Mouse (Mus musculus) large intestine, adult 2 months (tissue): ENCODE results near the gene Cfap73. TPM values are rescaled to one million over a fixed set of nuclear protein-coding genes. Genes with fewer than 3 reads are reported as not detected.

Source experiments
- DNase-seq: peaks from one replicate; pipeline ENCODE4 v3.0.0-alpha.2; 2012; ENCODE audit warnings: low read depth, low spot score
- WGBS: fragments of 180-500 bp; shearing (Covaris S2); methylation state at CpG from one replicate; pipeline ENCODE4 v1.1.7; 2018; 5-methylcytosine and 5-hydroxymethylcytosine counted together
- polyA plus RNA-seq: library from polyadenylated mRNA; depleted of rRNA; stranded (reverse); fragments of >200 nt; gene quantifications from 2 replicates; pipeline ENCODE4 v1.2.3, GENCODE M21; 2012

The Cfap73 gene
- polyA plus RNA-seq, 1 experiment = not detected

DNA sequence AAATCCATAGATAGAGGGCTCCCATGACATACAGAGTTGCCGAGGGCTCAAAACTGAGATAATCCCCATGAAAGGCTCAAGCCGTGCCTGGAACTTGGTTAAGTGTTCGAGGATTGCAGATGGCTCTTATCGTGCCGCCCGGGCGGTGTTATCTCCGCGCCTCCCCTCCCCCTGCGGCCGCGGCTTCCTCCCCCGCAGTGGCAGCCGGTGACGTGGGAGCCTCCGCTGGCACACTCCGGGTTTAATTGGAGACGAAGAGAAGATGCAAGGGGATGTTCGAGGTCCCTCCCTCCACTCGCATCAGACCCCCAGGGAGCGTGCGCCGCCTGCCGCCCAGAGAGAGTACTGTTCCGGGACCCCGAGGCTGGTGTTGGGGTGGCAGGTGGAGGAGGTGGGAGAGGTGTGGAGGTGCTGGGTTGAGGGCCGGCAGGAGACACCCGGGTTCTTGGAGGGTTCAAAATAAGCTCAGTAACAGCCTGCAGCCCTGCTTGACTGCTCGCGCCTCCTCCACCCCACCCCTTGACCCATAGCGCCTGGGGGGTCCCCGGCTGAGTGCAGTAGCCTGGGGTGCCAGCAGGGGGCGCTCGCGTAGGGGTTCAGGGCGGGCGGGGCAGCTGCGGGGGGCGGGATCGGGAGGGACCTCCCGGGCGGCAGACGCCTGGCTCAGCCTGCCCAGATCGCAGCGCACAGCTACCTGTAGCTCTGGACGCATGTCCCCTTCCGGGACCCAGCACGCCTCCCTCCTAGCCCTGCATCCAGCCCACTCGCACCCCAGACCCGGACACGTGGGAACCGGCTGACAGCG is 14.7 kb upstream of the Cfap73 start, which contains the start of gene Rasal1:
TSS of gene Rasal1 (plus strand) at position 244 of the 805 bp plus-strand sequence.
- DNase-seq = no peak
- WGBS = 1% methylated on average over 53 of the region's 53 CpGs

DNA sequence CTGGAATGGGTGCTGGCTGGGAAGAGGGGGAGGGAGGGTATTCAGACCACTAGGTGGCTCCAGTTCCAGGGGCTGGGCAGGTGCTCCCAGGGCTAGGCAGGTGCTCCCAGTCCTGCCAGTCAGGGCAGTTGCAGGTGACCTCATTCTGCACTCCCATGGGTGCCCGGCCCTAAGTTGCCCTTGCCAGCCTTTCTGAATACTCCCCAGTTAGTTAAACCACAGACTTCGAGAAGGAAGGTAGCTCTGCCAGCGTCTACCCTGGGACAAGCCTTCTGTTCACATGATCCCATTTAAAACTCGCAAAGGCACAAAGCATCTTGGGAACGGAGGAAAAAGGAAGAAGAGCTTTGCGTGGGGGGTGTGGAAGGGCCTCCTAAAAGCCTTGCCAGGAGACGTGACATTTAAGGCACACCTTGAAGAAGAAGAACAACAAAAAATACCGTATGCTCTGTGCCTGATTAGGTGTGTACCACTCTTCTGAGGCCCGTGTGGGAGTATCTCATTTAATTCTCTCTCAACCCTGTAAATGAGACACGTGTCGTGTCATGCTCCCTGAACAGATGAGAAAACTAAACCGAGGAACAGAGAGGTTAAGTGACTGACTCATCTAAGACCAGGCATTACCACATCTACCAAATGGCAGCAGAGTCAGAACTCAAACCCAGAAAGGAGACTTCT is 13.9 kb upstream of the Cfap73 start:
- 13% methylated on average over 12 of the region's 12 CpGs for WGBS
- no peak for DNase-seq

DNA sequence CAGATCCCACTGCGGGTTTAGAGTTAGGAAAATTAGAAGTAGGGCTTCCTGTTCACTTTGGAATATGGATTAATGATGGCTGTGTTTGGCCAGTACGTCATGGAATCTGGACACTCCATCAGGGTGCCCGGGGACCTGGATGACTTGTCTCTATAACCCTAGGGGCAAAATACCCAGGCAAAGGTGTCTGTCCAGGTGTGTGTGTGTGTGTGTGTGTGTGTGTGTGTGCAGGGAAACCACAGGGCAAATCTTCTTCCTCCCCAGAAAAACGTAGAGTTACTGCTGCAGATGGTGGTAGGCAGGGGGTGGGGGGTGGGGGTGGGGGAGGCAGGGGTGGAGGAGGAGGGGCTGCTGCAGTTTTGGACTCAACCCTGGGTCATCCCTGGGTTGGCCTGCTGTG is 13.3 kb upstream of the Cfap73 start:
- no peak for DNase-seq
- 63% methylated on average over 4 of the region's 4 CpGs for WGBS

DNA sequence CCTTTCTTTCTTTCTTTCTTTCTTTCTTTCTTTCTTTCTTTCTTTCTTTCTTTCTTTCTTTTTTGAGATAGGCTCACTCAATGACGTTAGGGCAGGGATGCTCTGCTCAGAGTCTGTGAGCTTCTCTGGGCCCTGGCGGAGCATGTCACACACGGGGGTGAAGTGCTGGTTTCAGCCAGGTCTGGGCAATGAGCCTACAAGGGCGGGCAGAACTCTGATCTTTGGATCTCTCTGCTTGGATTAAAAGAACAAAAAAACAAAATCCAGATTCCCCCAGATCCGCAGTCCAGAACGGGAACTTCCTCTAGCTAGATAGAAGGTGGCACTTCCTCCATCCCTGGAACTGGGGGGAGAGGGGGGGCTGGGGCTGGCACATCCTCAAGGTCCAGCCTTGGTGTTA is 11.8 kb upstream of the Cfap73 start:
- no peak for DNase-seq
- WGBS = 21% methylated on average over 6 of the region's 6 CpGs

GRCm38 (mm10) chr5:120644227-120644626 is 10.2 kb upstream of the Cfap73 start:
- WGBS = 27% methylated on average over 3 of the region's 3 CpGs
- DNase-seq = no peak

GRCm38 (mm10) chr5:120643365-120644085 is 9.5 kb upstream of the Cfap73 start:
- WGBS = 25% methylated on average over 14 of the region's 14 CpGs
- no peak for DNase-seq

DNA sequence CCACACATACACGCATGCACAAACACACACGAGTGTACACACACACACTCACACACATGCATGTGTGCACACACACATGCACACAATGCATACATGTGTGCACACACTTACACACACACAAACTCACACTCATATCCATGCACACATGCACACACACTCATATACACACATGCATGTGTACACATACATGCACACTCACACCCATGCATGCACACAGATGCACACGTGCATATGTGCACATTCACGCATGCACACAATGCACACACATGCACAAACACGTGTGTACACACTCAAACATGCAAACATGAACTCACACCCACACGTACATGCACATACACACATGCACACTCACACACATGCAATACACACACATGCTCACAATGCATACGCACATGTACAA is 6.1 kb upstream of the Cfap73 start:
- DNase-seq = no peak
- WGBS = 92% methylated on average over 7 of the region's 7 CpGs

DNA sequence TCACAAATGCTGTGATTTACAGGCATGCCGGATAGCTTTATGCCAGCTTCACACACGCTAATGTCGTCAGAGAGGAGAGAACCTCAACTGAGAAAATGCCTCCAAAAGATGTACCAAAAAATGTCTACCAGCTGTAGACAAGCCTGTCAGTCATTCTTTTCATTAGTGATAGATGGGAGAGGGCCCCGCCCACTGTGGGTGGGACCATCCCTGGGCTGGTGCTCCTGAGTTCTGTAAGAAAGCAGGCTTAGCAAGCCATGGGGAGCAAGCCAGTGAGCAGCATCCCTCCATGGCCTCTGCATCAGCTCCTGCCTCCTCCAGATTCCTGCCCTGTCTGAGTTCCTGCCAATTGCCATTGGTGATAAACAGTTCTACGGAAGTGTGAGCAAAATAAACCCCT is 1.6 kb upstream of the Cfap73 start:
- WGBS = 75% methylated on average over 5 of the region's 5 CpGs

DNA sequence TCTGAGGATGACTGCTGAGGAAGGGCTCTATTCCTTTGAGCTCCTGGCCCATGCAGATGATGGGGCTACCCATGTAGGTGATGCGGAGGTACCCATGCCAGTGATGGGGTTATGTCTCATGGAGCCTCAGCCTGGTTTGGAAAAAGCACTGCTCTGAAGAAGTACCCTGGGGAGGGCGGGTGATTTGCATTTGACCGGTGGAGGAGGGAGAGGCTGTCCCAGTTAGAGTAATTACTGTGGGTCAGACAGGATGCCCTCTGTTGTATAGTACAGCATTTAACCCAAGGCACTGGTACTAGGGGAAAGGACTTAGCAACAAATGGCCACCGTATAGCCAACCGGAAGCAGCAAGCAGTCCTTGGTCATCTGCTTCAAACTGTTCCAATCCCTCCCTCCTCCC is 825 bp upstream of the Cfap73 start:
- no peak for DNase-seq
- 44% methylated on average over 5 of the region's 5 CpGs for WGBS

More for the DNA sequence above, 1.6 kb upstream of the Cfap73 start:
- DNase-seq = no peak

DNA sequence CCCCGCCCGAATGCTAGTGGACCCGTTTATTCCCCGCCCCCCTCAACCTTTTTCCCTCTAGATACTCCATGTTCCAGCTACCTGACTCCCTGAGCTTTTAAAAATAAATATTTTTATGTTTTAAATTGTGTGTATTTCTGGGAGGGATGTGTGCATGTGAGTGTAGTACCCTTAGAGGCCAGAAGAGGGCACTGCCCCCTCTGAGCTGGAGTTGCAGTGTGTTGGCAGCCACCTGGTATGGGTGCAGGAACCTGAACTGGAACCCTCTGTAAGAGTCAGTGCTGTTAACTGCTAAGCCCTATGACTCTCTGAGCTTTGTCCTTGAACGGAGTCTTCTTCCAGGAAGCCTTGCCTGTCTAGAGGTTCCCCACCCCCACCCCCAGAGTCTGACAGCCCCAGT is 2.1 kb downstream of the Cfap73 start:
- 91% methylated on average over 5 of the region's 5 CpGs for WGBS
- DNase-seq = no peak

- WGBS = 15% methylated on average over 29 of the region's 29 CpGs
- no peak for DNase-seq
Measured at GRCm38 (mm10) chr5:120631128-120631527, 2.9 kb downstream of the Cfap73 start.

- no peak for DNase-seq
- WGBS = 30% methylated on average over 7 of the region's 7 CpGs
Measured at GRCm38 (mm10) chr5:120628624-120629023, 5.4 kb downstream of the Cfap73 start.

DNA sequence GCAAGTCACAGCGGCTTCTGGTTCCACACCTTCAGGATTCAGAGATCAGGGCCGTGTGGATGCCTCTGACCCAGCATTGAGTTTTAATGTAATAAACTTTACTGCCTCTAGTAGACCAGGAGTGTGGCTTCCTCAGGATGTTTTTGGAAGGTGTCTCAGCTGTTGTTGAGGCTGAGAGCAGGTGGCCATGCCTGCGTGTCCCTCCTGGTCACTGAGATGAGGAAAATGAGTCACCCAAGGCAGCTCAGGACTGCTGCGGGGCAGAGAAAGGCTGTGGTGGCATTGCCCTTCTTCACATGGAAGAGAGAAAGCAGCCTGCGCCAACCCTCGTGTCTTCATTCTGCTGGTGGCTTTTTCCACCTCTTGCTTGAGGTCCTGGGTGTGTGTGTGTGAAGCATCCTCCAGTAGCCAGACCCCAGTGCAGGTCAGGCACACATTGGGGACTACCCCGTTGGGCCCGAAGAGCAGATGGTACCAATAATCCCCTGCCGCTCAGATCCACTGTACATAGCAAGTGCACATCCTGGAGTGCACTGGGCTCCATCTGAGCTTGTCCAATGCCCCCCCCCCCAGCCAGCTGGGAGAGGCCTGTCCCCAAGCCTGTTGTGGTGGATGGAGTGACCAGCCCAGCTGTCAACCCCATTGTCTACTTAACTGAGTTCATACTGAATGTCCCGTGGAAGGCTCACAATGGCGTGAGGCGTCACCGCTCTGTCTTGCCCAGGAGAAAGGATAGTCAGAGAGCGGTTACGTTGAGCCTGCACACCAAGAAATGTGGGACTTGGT is 6.3 kb downstream of the Cfap73 start:
- 89% methylated on average over 15 of the region's 15 CpGs for WGBS
- DNase-seq = no peak

DNA sequence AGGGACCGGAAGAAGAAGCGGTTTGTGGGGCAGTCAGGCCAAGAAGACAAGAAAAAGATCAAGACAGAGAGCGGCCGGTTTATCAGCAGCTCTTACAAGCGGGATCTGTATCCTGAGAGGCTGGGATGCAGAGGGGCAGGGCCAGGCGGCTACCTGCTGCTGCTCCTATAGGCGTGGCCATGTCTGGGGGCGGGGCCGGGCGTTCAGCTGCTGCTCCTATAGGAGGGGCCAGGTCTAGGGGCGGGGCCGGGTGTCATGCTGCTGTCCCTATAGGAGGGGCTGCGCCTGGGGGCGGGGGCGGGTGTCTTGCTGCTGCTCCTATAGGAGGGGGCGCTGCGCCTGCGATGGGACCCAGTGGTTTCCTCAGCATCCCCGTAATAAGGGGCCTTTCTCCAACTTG is 7.6 kb downstream of the Cfap73 start:
- DNase-seq = no peak
- 64% methylated on average over 19 of the region's 19 CpGs for WGBS

GRCm38 (mm10) chr5:120624427-120624826 is 9.6 kb downstream of the Cfap73 start:
- 93% methylated on average over 10 of the region's 10 CpGs for WGBS
- no peak for DNase-seq

DNA sequence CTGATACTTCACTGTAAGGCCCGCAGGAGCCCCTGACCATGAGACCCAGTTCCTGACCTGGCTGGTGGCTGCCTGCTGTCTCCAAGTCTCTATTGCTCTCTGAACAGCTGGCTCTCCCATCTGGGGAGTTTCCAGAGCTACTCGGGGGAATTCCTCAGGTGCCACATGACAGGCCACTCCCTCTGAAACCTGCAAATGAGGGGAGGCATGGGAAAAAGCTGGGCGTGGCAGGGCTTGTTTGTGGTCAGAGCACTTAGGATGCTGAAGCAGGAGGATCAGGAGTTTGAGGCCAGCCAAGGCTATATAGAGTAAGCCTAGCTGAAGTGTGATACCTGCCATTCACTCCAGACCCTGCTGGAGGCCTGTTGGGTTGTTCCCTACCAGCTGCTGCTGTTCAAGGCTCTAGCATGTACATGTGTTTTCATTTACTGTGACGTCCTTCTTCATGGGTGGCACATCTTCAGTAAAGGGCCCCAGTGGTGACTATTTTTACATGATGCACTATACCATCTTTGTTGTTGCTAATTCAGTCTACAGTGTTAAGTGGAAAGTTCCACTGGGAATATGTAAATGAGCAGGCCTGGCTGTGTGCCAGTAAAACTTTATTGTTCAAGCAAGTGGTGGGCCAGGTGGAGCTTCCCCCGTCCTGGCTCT is 11.7 kb downstream of the Cfap73 start:
- 37% methylated on average over 5 of the region's 5 CpGs for WGBS
- DNase-seq = no peak

- DNase-seq = no peak
- 77% methylated on average over 10 of the region's 10 CpGs for WGBS
Measured at GRCm38 (mm10) chr5:120621846-120622197, 12.2 kb downstream of the Cfap73 start.

DNA sequence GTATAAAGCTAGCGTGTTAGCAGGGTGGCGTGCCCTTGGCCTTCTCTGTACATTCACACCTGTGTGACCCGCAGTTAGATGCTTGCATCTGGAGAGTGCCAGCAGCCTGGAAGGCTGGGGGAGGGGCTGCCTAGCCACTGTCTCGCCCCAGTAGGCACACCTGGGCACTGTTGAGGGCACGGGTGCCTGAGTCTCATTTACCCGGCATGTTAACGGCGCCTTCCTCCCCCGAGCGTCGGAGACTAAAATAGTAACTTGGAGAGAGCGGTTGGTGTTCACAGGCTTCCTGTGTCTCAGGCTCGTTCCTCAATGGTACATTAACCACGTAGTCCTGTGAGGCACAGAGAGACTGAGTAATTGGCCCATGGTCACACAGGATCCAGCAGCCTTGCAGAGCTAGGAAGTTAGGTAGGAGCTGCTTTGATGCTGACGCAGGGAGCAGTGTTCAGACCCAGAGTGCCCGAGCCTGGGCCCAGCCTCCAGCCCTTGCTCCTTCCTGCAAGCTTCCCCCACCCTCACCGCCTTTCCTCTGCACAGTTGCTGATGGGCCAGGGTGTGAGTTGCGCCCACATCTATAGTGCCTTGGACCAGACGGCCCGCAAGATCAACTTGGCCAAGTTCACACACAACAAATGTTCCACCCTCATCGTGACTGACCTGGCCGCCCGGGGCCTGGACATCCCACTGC is 12.8 kb downstream of the Cfap73 start:
- 85% methylated on average over 23 of the region's 23 CpGs for WGBS
- no peak for DNase-seq
